Mouse (Mus musculus) left cerebral cortex, adult 11 months (tissue): ENCODE measurements around the gene Ahnak.
"Not testable (repeated sequence)": the region's sequence is repeated elsewhere in the genome, so short reads cannot be mapped to it uniquely, and the experiment has no call there.

Experiments
- DNase-seq: peaks from one replicate; pipeline ENCODE4 v3.0.0; 2022; ENCODE audit warnings: low spot score

Ahnak gene

GRCm38 (mm10) chr19:9097441-9097840, 108.4 kb downstream of the Ahnak start:
- DNase-seq, result no peak

GRCm38 (mm10) chr19:9099751-9100150, 110.7 kb downstream of the Ahnak start:
- DNase-seq, result no peak

GRCm38 (mm10) chr19:9100297-9101061, 111.4 kb downstream of the Ahnak start:
- no peak for DNase-seq

- no peak for DNase-seq
These were observed 112.0 kb downstream of the Ahnak start for GRCm38 (mm10) chr19:9101062-9101457.

DNA sequence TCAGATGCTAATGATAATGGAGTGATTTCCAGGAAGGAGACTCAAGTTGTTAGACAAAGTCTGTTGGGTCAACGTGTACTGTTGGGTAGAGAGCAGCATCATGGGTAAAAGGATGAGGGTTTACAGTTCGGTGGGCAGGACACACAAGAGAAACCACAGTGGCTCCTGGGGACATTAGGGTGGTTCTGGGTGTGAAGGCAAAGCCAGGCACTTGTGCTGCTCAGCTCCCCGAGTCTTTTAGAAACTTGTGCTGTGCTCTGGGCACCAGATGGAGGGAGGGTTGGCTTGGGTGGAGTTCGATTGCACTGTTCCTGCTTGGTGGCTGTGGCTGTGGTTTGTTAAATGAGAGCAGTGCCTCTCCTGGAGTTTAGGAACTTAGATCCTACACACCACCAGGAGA, 114.9 kb downstream of the Ahnak start:
- no peak for DNase-seq

DNA sequence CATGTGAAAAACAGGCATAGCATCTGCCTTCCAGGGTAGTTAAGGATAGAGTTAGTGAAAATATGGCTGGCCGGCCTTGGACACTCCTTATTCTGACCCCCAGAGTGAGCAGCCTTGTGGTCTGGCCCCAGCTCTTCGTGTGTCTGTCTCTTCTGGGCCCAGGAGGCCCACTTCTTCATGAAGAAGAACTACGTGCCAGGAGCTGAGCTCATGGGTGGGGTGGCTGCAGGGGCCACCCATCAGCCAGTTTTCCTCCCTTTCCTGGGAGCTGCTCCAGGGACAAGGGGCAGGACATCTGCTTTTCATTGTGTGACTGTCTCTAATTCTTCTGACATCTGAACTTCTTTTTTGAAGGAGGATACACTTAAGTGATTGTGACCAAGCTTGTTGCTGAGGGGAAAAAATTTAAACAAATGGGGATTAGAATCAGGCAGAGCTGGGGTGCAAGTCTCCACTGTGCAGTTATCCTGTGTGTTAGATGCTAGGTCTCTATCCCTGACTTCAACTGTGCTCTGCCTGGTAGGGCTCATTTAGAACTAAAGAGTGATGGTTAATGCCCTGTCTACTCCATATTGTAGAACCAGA, 116.1 kb downstream of the Ahnak start:
- DNase-seq, result no peak

DNA sequence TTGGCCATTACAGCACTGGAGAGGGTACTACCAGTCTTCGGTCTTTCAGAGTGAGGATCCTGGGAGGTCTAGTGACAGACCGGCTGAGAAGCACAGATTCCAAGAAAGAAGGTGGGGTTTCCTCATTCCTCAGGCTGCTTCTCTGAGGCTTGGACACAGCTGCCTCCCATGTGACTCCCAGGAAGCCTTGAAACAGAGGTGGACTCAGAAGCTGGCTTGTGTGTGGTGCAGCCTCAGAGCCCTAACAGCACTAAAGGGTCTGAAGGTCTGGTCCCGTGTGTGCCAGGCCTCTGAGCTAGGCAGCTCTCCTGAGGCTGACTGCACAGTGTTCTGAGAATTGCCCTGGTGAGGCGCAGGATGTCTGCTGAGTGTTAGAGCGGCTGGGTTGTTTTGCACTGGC, 117.0 kb downstream of the Ahnak start:
- no peak for DNase-seq

- no peak for DNase-seq
These were observed 117.8 kb downstream of the Ahnak start for GRCm38 (mm10) chr19:9106751-9107378.

- no peak for DNase-seq
These were observed 118.3 kb downstream of the Ahnak start for GRCm38 (mm10) chr19:9107379-9107755.

GRCm38 (mm10) chr19:9108536-9108935, 119.5 kb downstream of the Ahnak start:
- DNase-seq, result no peak

DNA sequence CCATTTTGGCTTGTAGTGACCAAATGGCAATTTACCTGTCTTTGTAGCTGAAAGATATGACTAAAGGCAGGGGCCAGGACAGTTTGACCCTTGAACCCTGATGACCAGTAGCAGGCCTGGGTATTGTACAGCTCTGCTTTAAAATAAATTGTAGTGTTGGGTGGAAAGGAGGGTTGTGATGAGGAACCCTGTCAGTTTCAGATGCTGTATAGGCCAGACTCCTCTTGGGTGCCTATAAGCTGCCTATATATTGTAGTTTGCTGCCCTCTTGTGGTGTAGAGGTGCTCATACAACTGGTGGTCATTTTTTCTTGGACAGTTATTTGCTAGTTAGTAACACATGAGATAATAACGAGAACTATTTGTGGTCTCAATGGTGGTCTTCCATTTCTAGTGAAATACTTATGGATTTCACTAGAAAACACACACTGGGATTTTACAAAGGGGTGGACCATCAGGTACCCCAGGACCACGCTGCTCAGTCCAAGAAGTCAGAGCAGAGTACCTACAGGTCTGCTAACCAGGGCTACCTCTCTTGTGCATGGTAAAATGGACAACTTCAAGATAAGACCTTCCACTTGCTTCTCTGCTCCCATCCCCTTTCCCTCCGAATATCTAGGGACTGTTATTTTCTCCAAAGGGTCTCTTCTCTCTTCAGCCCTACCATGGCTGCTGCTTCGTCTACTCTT, 121.2 kb downstream of the Ahnak start:
- peak; percentile 58 for DNase-seq

DNA sequence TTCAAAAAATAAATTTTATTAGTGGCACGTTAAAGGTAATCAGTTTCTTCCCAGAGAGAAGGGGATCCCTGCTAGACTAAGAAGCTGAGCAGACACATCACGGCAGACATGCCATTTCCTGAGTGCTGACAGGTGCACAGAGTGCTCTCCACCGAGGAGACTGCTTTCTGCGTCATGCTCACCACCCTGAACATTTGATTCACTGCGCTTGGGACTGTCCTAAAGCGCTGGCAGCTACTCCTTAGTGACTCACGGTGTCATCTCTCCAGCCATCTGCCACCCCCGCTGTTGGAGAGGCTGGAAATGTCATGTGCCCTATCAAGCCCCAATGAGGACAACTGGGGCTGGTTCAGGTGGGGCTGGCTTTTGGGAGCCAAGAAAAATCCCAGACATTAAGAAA, 123.0 kb downstream of the Ahnak start:
- no peak for DNase-seq

GRCm38 (mm10) chr19:9116268-9116667, 127.2 kb downstream of the Ahnak start:
- DNase-seq, result no peak

GRCm38 (mm10) chr19:9117275-9117674, 128.2 kb downstream of the Ahnak start:
- DNase-seq, result no peak

GRCm38 (mm10) chr19:9119655-9120425, 130.8 kb downstream of the Ahnak start:
- no peak for DNase-seq

GRCm38 (mm10) chr19:9122390-9122789, 133.3 kb downstream of the Ahnak start:
- DNase-seq, result no peak

DNA sequence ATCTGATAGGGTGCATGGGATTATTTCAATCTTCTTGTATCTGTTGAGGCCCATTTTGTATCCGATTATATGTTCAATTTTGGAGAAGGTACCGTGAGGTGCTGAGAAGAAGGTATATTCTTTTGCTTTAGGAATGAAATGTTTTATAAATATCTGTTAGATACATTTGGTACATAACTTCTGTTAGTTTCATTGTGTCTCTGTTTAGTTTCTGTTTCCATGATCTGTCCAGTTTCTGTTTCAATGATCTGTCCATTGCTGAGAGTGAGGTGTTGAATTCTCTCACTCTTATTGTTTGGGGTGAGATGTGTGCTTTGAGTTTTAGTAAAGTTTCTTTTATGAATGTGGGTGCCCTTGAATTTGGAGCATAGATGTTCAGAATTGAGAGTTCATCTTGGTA, 134.9 kb downstream of the Ahnak start:
- DNase-seq, result not testable (repeated sequence)
